Mouse (Mus musculus) frontal cortex, postnatal 10 days (tissue): ENCODE data around the gene Cbx7.
"Not testable (repeated sequence)": the region's sequence is repeated elsewhere in the genome, so short reads cannot be mapped to it uniquely, and the experiment has no call there.

Experiments
- DNase-seq, 2 experiments: peaks; one replicate each; pipeline ENCODE4 v3.0.0; 2022; ENCODE audit warnings: low spot score in 2 of 2, mixed read lengths in 1 of 2

Cbx7 gene

DNA sequence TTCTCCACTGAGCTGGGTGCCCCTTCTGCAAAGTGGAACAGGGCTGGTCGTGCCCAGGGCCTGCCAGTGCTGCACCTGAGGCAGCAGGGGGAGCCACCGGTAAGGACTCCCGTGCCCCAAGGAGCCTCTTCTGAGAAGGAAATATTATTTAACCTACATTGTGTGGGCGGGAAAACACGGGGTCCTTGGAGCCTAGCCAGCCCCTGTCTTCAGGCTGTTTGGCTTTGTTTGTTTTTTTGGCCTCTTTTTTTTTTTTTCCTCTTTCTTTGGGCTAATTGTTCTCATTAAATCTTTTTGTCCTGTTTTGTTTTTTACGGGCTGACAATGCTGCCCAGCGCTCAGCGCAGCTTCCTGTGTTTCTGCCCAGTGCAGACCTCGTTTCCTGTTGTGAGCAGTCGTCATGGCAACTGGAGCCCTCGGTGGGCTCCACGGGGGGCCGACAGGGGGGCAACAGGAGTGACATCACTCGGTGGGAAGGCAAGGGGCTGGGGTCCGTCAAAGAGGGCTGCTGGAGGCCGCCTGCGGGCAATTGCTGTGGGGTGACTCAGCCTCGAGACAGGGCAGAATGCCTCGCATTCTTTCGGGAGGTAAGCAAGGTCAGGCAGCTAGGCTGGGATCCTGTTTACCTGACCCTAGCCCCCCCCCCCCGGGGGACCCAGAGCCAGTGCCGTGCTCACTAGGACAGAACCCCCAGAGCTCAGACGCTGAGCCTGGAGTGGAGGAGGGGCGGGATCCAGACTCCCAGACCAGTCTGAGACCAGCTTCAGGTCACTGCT lies 20.5 kb downstream of the Cbx7 start:
- DNase-seq: peak; percentile 59 to 65

DNA sequence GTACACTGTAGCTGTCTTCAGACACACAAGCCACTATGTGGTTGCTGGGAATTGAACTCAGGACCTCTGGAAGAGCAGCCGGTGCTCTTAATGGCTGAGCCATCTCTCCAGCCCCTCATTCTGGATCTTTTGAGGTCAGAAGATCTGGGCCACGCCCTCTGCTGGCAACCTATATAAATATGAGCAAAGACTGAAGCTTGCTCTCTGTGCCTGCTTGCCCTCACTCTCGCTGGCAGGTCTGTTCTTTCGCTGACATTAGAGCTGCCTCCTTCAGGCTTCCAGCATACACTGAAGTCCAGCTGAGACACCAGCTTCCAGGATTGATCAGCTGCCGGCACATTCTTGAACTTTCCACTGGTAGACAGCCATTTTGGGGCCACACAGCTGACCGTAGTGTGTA lies 23.2 kb downstream of the Cbx7 start:
- DNase-seq: no peak

DNA sequence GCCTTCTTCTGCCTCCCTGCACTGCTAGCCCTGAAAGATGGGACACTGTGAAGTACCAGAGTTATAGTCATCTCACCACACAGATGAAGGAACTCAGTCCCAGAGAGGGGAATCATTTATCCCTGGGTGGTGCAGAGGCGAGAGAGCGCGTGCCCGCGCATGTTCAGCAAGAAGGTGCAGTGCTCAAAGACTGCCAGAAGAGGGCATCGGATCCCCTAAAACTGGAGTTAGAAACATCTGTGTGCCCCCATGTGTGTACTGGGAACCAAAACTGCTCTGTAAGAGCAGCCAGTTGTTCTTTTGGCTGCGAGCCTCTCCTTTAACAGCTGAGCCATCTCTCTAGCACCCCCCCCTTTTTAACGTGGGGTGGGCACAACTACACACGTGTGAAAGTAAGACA lies 24.1 kb downstream of the Cbx7 start:
- DNase-seq: no peak

GRCm38 (mm10) chr15:79946022-79946421 lies 24.9 kb downstream of the Cbx7 start:
- DNase-seq: peak; percentile 69 to 87

- DNase-seq: no peak
Measured at GRCm38 (mm10) chr15:79944948-79945347, 26.0 kb downstream of the Cbx7 start.

DNA sequence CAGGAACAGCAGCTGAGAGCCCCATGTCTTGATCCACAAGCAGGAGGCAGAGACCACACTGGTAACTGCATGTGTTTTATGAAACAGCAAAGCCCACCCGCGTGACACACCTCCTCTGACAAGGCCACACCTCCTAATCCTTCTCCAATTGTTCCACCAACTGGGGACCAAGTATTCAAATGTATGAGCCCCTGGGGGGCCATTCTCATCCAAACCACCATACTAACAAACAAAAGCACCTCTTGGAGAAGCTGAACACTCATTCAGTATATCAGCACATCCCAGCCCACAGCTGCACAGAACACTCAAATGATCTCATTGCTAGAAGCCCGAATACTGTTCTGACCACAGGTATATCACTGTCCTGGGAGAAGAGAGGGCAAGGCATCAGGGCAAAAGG lies 27.3 kb downstream of the Cbx7 start:
- no peak for DNase-seq

DNA sequence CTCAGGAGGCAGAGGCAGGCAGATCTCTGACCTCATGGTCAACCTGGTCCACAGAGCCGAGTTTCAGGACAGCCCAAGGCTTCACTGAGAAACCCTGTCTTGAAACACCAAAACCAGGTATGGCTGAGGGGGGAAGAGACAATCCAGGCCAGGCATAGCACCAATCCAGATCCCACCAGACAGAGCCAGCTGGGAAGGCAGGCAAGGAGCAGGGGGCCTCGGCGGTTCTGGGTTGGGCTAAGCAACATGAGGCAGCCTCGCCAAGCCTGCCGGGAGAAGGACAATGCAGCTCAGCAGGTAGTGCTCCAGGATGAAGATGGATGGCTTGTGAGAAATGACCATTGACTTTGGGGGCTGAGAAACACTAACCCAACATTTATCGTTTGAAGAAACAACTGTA lies 28.4 kb downstream of the Cbx7 start:
- DNase-seq: no peak

DNA sequence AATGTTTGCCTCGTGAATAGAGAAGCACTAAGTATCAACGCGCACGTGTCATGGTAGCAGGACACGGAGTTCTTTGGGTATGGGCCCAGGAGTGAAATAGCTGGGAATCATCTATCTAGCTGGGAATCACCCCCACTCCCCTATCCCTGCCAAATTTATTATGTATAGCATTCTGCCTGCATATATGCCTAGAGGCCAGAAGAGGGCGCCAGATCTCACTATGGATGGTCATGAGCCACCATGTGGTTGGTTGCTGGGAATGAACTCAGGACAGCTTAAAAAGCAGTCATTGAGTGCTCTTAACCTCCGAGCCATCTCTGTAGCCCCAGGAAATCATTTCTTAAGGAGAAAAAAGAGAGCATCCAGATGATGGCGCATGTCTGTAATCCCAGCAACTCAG lies 30.0 kb downstream of the Cbx7 start:
- DNase-seq: no peak

DNA sequence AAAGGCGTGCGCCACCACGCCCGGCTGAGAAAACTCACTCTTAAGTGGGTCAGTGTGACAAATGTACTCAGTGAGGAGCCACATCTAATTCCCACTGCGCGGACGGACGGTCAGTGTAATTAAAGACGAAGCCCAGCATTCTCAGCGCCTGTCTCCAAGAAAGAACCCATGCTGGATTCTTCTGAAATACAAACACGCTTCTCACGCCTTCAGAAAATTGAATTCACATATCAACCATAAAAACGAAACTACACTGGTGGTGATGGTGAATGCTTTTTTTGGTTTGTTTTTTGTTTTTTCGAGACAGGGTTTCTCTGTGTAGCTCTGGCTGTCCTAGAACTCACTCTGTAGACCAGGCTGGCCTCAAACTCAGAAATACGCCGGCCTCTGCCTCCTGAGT lies 31.0 kb downstream of the Cbx7 start:
- no peak for DNase-seq

DNA sequence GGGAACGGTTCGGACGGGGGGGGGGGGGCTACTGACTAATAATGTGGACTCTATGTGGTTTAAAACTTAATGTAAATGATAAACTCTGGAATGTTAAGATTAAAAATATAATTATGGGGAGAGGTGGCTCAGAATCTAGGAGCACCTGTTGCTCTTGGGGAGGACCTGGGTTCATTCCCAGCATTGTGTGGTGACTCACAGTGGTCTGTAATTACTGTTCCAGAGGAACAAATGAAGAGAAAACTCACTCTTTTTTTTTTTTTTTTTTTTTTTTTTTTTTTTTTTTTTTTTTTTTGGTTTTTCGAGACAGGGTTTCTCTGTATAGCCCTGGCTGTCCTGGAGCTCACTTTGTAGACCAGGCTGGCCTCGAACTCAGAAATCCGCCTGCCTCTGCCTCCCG lies 31.4 kb downstream of the Cbx7 start:
- not testable (repeated sequence) for DNase-seq

- DNase-seq: no peak
Measured at GRCm38 (mm10) chr15:79939020-79939419, 31.9 kb downstream of the Cbx7 start.

DNA sequence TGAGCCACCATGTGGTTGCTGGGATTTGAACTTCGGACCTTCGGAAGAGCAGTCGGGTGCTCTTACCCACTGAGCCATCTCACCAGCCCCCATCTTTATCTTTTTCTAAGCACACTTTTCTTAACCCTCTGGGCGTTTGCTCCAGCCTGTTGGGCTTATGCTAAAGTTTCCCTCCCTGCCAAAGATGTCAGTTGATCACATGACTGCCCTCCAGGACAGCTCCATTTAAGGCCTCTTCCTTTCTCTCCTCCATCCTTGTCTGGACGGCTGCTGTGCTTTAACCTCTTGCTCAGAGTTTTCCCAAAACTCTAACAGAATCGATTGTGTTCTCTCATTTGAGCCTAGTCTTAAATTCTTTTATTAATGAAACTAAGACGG lies 34.6 kb downstream of the Cbx7 start:
- no peak for DNase-seq

DNA sequence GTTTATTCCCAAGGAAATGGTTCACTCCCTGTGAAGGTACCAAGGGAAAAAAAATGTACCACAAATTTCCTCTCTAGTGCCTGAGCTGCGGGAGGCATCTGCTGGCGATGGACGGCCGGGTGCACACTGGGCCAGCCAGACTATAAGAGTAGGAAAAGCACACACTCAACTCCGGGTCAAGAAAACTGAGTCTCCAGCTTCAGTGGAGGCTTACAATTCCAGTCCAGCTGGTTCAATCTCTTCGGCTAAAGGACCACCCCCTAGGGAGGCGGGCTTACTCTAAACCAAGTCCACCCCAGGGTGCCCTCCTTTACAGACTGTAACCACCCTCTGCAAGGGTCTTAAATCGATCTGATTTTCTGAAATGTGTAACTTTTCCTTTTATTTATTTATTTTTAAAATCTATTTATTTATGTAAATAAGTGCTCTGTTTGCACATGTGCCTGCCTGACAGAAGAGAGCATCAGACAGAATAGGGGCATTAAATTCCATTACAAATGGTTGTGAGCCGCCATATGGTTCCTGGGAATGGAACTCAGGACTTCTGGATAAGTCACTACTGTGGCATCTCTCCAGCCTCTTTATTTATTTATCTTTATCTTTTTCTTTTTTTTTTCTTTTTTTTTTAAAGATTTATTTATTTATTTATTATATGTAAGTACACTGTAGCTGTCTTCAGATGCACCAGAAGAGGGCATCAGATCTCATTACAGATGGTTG lies 35.1 kb downstream of the Cbx7 start:
- DNase-seq: no peak

GRCm38 (mm10) chr15:79934776-79935175 lies 36.1 kb downstream of the Cbx7 start:
- no peak for DNase-seq

- DNase-seq: no peak
Measured at GRCm38 (mm10) chr15:79933670-79934514, 37.0 kb downstream of the Cbx7 start.

DNA sequence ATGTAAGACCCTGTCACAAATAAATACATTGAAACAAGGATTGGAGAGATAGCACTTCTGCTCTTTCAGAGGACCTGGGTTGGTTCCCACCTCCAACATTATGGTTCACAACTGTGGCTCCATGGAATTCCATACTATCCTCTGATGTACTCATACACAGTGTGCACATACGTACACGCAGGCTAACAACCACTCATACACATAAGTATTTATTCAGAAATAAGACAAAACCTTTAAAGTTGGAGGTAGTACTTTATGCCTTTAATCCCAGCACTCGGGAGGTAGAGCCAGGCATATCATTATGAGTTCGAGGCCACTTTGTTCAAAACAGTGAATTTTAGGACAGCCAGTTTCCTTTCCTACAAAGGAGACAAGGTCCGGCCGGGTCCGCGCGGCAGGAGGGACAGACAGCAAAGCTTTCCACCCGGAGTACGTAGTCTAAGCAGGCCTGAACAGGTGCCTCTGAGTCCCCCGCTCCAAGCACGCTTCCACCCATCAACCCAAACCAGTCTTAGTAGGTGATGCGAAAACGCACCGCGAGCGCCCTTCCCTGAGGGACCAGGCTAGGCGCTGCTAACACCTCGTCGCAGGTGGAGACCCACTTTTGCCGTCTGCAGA lies 37.8 kb downstream of the Cbx7 start:
- no peak for DNase-seq

DNA sequence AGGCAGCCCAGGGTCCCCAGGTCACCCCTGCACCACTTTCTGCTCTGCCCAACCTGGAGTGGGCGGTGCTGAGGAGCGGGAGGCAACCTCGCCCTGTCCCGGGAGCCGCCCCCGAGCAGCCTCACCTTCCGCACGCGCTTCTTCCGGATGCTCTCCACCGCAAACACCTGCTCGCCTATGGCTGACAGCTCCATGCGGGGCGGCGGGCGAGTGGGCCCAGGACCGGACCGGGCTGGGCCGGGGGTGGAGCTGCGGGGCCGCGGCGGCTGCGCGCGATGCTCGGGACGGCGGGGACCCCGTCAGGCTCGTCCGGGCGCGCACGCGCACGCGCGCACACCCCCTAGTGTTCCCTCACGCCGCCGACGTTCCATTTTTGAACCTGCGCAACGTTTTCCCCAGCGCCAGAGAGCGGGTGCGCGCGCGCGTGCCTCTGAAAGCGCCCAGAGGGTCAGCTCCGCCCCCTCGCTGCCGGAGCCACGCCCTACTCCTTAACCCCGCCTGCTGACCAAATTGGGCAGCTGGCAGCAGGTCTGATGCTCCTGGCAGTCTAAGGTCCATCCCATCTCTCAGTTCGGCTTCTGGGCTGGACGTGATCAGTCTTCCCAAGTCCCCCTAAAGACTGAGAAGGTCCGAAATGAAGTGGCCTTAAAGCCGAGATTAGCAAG lies 38.5 kb downstream of the Cbx7 start:
- peak; percentile 61 to 81 for DNase-seq

GRCm38 (mm10) chr15:79931496-79932141 lies 39.3 kb downstream of the Cbx7 start:
- DNase-seq: no peak

GRCm38 (mm10) chr15:79929734-79930133 lies 41.2 kb downstream of the Cbx7 start:
- no peak for DNase-seq

DNA sequence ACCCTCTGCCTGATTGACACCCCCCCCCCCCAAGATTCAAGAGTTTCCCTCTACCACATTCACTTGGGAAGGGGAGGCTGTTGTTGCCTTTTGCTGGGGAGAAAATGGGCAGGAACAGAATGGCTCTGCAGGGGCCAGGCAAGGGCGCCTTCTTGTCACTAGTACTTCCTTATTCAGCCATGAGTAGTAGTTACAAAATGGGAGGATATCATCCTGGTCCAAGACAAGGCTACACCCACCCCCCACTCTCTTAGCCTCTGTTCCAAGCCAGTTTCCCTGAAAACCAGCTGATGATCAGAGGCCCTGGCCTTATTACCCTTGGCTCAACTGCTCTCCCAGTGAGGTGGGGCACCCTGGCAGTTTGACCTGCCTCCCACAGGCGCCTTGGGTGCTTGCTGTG lies 42.2 kb downstream of the Cbx7 start:
- no peak for DNase-seq

DNA sequence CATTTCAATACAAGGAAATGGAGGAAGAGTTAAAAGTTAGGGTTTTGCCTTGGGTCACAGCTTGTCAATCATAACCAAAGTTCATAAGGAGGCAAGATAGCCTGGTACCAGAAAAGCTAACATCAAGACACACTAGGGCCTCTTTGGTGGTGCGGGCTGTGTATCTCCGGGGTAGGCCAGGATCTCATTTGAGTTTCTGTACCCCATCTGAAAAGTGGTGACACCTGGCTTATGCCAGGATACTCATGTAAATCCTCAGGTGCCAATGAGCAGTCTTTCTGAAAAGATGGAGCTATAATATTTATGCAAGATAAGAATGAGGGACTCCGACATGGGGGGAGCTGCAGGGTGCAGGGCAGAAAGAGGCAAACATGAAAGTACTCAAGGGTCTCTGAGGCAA lies 42.6 kb downstream of the Cbx7 start:
- DNase-seq: no peak
